Mouse (Mus musculus) spleen, postnatal 36 days (tissue): ENCODE results near the gene Dlk2.

Experiments used
- DNase-seq, 2 experiments: peaks; one replicate each; pipeline ENCODE4 v3.0.0; 2022; ENCODE audit warnings: low spot score in 2 of 2, mixed read lengths in 1 of 2

The Dlk2 gene

DNA sequence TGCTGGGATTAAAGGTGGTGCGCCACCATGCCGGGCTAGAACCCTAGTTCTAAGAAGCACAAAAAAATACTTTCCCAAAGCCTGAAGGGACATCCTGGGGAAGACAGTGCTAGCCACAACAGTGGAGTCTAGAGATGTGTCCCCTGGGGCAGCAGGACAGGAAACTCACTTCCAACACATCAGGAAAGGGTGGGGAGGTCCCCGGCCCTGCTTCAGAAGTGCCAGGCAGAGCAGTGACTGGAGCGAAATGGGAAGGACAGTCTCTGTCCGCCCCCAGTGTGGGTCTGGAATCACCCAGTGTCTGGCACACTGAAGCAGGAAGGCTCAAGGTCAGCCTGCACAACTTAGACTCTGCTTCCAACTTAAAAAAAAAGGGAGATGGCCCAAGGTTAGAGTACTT lies 24.5 kb upstream of the Dlk2 start:
- no peak for DNase-seq

DNA sequence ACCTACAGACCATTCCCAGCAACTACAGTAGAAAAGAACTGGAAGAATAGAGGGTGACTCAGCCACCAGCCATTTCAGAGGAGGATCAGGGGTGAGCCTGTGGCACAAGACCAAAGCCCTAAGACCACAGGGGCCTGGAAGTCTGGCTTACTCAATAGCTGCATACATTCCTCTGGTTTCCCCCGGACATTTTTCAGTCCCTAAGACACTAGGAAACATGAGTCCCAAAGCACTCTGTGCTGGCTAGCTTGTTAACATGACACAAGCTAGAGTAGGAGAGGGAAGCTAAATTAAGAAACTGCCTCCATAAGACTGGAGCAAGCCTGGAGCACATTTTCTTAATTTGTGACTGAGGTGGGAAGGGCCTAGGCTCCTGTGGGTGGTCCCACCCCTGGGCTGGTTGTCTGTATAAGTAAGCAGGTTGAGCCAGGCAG lies 23.4 kb upstream of the Dlk2 start:
- DNase-seq = no peak

DNA sequence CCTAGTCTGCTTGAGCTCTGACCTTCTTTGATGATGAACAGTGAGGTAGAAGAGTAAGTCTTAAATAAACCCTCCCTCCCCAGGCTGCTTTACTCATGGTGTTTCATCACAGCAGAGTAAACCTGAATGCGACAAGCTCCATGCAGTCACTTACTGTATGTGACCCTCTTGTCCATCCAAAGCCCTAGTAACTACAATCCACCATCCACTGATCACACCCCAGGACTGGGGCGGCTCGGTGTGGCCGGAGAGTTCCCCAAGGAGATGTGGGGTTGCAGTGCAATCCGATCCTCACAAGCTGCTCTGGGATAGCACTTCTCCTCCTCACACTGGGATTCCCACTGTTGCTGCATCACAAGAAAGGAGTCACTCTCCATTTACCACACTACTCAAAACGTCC lies 22.8 kb upstream of the Dlk2 start:
- no peak for DNase-seq

DNA sequence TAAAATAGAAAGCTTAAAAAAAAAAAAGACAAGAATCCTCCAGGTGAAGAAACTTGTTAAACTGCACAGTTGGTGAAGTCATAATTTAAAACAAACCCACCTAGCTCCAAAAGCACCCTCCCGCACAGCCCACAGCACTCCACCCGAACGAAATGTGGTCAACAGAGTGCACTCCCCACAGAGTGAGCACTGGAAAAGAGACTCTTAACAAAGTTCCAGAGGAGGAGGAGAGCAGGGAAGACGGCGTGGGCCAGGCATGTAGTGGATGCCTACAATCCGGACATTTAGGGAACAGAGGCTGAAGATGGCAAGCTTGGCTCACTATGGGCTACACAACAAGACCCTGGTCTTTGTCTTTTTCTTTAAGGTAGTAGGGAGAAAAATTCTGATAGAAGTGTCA lies 22.2 kb upstream of the Dlk2 start:
- DNase-seq = no peak

DNA sequence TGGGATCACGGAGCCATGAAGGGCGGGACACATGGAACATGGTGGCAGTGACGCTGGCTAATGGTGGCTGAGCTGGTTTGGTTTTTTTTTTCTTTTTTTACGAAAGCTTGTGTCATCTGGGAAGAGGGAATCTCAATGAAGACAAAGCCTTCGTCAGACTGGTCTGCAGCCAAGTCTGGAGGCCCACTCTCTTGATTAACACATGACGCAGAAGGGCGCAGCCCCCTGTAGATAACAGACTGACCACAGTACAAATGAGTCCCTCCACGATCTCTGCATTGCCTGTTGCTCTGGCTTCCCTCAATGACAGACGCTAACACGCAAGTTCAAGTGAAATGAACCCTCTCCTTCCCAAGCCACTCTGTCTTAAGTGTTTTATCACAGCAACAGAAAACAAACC lies 21.7 kb upstream of the Dlk2 start:
- no peak for DNase-seq

DNA sequence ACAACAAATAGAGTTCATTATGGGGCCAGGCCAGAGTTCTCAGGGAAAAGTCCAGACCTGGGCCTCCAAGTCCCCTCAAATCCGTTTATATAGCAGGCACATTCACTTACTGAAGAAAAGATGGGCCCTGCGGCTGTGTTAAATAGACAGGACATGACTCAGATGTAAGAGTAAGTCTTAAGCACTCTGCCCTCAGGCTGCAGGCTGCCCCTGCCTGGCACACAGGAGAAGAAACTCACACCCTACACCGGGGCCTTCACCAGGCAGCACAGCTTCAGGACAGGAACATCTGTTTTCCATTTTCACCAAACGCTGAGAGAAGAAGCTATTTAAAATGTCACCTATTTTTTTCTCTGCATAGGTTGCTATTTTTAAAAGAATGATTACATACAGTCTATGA lies 19.6 kb upstream of the Dlk2 start:
- DNase-seq = no peak

DNA sequence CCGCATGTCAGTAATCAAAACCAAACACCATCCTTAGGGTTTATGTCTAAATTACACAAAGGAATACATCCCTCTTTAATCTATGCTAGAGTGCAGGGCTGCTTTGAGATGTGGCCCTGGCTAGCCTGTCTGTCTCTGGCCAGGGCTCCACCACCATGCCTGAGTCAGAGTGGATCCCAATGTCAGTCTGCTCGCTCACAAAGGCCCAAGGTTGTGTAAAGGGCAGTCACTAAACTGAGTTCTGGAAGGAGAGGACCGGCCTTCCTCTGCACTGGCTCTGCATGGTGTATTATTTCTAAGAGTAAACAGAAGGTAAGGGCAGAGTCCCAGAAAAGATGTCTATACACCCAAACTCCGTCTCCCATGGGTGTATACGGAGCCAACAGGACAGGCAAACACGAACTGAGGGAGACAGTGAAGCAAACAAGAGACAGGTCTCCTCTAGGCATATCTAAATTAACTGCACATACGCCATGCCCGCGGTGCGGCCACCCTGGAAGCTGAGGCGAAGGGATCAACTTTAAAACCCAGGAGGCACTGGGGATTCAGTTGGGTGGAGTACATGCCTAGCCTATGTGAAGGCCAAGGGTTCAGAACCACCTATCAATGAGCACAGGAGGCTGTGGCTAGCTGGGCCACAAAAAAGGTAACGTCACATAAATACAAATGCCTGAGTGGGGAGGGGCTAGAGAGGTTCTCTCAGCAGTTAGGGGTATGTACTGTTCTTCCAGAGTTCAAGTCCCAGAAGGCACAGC lies 19.0 kb upstream of the Dlk2 start:
- DNase-seq = no peak

DNA sequence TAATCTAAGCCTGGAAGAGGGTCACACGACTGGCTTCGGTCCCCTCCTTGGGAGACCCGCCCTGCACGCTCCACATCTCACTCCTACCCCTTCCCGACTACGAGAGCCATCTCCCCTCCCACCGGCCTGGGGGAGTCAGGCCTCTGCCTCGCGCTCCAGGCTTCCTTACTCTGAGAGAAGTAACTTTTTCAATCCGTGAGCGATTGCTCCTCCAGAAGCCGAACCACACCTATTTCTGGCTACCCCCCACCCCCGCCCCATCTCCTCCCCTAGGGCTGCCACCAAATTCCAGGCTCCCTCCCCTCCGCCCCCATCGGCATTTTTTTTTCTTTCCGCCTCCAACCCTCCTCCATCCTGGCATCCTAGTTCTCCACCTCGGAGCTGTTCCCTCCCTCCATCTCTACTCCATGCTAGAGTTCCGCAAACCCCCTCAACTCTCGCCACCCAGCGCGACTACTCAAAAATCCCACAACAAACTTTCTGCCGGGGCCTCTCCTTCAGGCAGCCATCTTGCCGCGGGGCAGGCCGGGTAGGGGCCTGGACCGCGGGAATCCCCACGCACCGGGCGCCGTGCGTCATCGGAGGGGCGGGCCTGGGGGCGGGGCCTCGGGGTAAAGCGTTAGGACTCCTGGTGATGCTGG lies 14.6 kb upstream of the Dlk2 start, which contains the start of gene Tjap1:
Gene Tjap1 (minus strand): TSS at position 544 of the 641 bp plus-strand sequence.
- peak; percentile 73 to 80 for DNase-seq

DNA sequence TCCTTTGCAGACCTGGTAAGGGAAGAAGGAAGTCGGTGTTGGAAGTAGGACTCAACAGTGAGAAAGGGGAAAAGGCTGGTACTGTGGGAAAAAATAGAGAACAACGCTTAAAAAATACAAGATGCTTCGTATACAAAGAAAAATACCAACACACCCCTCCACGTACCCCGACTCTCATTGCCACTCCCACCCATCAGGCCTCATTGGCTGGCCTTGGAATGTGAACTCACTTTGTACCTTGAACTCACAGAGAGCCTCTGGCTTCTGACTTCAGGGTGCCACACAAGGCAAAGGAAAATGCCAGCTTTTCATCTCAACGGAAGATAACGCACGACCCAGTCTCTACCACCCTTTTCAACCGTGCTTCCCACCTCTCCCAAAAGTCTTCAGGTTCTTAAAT lies 14.1 kb upstream of the Dlk2 start:
- DNase-seq = no peak

DNA sequence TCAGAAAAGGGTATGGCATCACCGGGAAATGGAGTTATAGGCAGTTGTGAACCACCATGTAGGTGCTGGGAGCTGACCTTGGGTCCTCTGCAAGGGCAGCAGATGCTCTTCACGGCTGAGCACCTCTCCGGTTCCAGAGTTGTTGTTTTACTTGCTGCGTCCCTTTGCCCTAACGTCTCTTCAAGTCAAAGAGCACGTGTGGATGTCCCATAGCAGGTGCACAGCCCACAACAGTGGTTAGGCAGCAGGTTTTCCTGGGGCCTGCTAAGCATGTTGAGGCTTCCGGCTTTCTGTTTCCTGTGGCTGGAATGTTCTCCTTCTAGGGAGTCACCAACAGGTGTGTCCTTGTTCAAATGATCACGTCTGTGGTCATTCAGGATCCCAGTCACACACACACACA lies 13.3 kb upstream of the Dlk2 start:
- no peak for DNase-seq

DNA sequence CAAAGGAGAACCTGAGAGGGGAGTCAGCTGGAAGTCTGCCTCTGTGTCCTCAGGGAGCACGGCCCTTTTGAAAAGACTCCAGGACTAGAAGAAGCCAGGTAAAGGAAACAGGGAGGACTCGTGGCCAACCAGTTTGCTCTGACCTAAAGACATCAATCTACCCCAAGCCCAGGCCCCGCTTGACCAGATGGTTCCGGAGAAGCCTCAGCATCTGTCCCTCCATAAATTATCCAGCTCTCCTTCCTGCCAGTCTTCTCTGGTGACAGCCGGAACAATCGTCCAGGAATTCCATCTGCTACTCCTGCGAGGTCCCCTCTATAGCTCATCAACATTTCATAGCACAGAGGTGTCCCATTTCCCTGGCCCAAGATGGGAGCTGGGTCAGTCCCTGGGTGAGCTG lies 12.6 kb upstream of the Dlk2 start:
- no peak for DNase-seq

DNA sequence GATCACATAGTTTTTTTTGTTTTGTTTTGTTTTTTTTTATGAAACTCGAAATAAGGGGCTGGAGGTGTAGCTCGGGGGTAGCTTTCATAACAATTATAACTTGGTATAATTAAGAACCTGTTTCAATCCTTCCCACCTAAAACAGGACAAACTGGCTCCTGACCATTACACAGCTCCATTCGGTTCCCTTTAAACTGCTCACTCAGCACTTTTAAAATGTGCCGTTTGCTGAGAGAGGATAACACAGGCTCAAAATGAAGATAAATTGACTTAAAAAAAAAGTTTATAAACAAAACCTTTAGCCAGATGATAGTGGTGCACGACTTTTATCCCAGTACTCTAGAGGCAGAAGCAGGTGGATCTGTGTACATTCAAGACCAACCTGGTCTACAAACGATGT lies 11.8 kb upstream of the Dlk2 start:
- no peak for DNase-seq

DNA sequence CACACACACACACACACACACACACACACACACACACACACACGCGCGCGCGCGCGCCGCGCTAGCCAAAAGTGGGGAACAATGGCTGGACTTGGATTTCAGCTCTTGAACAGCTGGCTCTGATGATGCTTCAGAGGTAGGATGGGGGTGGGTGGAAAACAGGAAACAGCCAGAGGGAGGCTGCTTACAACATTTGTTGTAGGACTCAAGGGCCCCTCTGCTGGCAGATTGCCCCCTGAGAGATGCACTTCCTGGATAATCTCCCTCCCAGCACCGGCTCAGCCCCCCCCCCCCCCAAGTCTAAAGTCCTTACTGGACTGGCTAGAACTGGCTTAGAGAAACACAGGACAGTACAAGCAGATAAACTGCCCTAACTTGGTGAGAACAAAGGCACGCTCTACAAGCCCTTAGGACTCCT lies 9.5 kb upstream of the Dlk2 start:
- DNase-seq = no peak

DNA sequence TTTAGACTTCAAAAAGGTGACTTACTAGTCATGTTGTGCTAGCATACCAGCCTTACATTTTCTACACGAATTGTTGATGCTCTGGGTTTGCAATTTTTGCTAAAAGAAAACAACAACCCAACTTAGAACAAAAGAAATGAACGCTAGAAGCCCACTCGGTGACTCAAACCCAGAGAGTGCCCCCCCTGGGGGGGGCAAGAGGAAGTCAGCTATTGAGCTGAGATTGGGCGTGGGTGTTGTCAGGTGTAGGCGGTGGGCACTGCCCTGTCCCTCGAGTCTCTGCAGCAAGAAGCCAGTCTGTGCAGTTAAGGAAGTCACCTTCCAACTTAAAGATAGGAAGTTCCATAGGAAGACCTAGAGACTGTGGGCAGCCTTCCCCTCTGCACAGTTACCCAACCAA lies 620 bp upstream of the Dlk2 start:
- no peak for DNase-seq

DNA sequence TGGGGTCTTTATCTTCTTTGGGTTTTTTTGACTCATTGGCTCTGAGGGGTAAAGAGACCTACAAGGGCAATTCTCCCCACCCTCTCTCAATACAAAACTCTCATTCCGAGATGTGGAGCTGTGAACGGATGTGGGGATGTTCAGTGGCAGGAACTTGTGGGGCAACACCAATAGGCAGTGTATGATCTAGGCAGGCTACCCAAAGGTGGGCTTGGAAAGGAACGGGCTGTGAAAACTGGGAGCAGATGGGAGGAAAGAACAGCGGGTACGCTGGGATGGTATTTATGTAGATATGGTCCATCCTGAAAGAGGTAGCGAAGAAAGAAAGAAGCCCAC lies 225 bp upstream of the Dlk2 start:
- DNase-seq = no peak

DNA sequence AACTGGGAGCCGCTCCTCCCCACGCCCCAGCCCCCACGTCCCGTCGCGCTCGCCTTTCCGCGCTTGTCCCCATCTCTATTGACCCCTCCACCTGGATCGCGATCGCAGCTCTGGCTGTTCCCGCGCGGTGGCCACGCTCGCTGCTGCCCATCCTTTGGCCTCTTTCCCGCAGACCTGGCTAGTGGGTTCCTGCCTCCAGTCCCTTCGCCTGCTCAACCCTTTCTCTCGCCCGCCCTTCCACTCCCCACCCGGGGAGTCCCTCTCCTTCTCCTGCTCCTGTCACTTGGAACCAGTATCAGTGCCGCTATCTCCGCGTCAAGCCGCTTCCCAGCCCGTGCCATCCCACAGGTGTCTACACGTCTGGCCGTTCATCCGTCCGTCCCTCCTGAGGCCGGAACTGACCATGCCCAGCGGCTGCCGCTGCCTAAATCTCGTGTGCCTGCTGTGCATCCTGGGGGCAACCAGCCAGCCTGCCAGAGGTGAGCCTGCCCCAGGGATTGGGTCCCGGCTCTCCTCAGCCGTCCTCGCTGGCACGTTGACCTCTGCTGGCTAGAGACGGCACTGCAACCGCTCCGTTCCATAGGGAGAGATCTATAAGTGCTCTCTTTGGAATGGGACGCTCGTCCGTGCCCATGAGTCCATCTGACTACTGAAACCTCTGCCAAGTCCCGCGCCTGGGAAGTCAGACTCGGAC lies 1.1 kb downstream of the Dlk2 start:
- peak; percentile 39 to 44 for DNase-seq

DNA sequence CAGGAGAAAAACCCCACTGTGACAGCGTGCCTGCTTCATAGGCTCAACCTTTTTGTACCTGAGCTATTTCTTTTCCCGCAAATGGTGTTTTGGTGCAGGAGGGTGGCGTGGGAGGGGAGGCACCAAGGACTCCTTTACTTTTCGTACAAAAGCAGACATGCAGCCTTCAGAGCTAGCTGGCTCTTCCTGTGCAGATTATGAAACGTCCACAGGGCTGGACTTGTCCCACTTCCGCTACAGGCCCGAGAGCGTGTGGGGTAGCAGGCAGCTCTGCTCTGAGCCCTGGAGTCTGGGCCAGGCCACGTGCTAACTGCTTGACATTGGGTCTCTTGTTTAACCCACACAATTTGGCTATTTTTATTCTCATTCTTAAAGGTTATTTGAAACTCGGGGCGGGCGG lies 4.7 kb downstream of the Dlk2 start:
- no peak for DNase-seq

DNA sequence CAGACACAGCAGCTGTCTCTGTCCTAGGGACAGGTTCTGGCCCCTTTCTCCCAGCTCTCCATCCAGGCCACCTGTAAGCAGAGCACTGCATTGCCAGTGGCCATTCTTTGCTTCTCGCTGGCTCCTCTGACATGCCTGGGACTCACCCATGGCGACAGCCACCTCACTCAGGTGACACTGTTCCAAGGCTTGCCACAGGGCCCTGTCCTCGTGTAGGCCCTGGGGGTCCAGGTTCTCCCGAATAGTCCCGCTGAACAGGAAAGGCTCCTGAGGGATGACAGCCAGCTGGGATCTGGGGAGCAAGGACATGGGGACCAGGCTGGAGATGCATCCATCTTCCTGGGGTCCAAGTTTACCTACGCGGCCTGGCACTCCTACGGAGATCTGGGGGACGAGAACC lies 7.0 kb downstream of the Dlk2 start:
- DNase-seq = no peak

DNA sequence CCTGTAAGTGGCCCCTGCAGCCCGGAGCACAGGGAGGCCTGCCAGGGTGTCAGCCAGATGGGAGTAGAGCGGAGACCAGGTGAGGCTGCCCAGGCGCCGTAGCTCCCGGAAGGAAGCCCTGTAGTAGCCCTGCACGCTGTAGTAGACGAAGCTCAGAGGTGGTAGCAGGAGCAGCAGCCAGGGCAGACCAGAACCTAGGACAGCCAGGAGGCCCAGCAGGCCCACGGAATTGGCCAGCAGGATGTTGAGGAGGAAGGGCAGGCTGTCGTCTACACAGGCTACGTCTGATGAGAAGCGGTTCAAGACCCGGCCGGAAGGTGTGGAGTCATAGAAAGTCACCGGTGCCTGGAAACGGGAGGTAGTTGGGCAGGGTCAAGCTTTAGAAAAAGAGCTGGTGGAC lies 9.7 kb downstream of the Dlk2 start:
- DNase-seq = no peak

DNA sequence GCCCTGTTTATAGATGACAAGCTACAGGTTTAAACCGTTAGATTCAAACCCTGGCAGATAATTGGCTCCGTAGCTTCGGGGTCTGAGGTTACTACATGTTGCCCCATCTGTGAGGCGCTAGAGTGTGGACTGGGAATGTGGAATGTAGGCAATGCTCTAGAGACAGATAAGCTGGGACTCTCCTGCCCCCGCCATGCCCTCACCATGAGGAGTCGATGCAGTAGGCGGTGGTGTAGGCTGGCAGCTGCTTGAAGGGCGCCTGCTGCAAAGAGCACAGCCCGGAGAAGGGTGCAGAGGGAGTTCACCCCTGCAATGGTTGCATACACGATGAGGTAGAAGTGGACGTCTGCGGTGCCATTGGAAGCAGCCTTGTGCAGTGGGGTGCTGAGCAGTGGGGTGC lies 12.6 kb downstream of the Dlk2 start:
- DNase-seq = no peak

DNA sequence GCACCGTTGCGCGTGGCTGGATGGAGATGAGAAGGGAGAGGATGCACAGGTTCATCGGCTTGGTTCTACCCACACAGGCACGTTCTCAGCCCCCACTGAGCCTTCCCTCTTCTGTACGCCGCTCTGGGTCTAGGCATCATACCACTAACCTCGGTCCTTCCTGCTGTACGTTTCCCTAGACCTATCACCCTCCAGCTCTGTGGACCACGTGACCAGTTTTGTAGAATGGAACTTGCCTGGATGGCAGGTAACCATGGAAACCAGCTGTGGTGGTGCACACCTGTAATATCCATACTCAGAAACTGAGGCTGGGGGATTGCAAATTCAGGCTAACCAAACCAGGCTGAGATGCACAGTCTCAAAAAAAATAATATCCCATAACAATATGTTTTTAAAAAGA lies 13.3 kb downstream of the Dlk2 start:
- DNase-seq = no peak

DNA sequence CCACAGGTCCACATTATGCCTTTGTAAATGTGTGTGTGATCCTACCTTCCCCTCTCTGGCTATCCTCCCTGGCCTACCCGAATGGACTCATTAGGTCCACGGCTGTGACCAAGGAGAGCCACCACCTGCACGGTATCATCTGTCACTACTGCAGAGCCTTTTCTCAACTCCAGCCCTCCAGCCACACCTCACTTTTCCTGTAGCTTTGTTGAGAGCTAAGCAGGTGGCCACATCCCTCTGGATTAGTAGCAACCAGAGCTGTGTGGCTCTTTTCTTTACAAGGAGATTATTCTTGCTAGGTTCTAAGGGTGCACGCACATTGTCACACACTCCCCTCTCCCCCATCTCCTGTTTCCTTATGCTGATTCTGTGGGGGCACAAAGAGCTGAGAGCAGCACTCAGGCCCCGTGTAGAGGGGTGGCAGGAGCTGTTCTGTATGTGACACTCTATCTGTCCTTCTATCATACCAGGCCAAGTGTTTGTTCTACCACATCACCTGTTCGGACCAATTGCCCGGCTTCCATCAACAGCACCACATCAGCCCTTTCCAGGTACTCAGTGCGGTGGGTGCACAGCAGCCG lies 16.0 kb downstream of the Dlk2 start:
- DNase-seq = no peak

DNA sequence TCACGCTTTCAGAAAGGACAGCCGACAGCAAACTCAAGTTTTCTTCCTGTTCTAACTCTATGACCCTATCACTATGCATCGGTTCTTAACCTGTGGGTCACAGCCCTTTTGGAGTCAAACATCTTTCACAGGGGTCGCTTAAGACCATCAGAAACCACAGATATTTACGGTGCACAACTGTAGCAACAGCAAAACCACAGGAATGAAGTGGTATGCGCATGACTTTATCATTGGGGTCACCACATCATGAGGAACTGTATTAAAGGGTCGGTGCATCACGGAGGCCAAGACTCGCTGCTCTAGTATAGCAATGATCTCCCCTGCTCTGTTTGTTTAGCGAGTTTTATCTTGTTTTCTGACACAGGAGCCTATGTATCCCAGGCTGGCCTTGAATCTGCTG lies 18.6 kb downstream of the Dlk2 start:
- no peak for DNase-seq
